Mouse (Mus musculus): ENCODE measurements around the gene Rnf216. TPM values are rescaled to one million over a fixed set of nuclear protein-coding genes. Genes with fewer than 3 reads are reported as not detected.
"Not testable (repeated sequence)": the region's sequence is repeated elsewhere in the genome, so short reads cannot be mapped to it uniquely, and the experiment has no call there.

Gene Rnf216
- polyA plus RNA-seq, 1 experiment, result 28.5 TPM

DNA sequence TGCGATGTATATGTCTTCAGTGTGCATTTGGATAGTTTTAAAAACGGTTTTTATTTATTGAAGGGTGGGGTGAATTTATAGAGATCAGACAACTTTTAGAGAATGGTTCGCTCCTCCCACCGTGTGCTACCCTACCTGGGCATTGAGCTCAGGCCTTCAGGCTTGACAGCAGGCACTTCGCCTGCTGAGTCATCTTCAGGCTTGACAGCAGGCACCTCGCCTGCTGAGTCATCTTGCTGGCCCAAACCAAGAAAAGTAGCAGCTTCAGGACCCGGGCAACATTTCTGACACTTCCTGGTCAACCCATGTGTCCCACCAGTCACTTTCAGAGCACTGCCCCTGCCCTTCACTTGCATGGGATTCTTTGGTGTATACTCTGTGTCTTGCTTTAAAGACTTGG, 22.2 kb upstream of the Rnf216 start:
- no peak overlapping the region for H3K4me3 ChIP-seq (replicated peaks; ENCODE audit: control insufficient read depth, low read depth, low read length)
- 57% methylated on average over 7 of the region's 7 CpGs for WGBS
- no peak overlapping the region for H3K27ac ChIP-seq (ENCODE audit: control insufficient read depth, insufficient read depth, low read depth, low read length, poor library complexity)
- H3K4me1 ChIP-seq (ENCODE audit: control insufficient read depth, insufficient read depth, low read length), result no peaks in the 10 kb centered on the region
- TF ChIP-seq CTCF (IDR thresholded peaks at IDR 0.05; ENCODE audit: control insufficient read depth, insufficient read depth, low read length), result no peak
- TF ChIP-seq POLR2A (IDR thresholded peaks at IDR 0.05; ENCODE audit: borderline replicate concordance, control insufficient read depth, low read depth, low read length), result no peak

DNA sequence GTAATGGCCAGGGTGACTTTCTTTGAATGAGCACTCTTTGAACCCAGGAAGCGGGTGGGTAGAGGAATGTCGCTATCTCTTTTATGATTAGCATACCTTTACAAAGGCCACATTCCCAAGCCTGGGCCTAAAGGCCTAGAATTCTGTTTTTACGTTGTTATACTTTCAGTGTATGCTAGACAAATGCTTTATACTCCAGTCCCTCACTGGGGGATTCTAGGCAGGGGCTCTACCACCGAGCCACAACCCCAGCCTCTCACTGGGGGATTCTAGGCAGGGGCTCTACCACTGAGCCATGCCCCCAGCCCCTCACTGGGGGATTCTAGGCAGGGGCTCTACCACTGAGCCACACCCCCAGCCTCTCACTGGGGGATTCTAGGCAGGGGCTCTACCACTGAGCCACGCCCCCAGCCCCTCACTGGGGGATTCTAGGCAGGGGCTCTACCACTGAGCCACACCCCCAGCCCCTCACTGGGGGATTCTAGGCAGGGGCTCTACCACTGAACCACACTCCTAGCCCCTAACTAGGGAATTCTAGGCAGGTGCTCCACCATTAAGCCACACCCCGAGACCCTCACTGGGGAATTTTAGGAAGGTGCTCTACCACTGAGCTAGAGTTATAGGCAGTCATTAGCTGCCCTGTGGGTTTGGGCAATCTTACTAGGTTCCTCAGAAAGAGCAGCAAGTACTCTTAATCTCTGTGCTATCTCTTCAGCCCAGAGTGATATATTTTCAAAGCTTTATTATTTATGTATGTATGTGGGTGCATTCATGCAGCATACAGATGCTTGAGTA, 21.6 kb upstream of the Rnf216 start:
- not testable (repeated sequence) for H3K4me1 ChIP-seq (ENCODE audit: control insufficient read depth, insufficient read depth, low read length); H3K4me3 ChIP-seq (replicated peaks; ENCODE audit: control insufficient read depth, low read depth, low read length); H3K27ac ChIP-seq (ENCODE audit: control insufficient read depth, insufficient read depth, low read depth, low read length, poor library complexity)
- 82% methylated on average over 5 of the region's 6 CpGs for WGBS

DNA sequence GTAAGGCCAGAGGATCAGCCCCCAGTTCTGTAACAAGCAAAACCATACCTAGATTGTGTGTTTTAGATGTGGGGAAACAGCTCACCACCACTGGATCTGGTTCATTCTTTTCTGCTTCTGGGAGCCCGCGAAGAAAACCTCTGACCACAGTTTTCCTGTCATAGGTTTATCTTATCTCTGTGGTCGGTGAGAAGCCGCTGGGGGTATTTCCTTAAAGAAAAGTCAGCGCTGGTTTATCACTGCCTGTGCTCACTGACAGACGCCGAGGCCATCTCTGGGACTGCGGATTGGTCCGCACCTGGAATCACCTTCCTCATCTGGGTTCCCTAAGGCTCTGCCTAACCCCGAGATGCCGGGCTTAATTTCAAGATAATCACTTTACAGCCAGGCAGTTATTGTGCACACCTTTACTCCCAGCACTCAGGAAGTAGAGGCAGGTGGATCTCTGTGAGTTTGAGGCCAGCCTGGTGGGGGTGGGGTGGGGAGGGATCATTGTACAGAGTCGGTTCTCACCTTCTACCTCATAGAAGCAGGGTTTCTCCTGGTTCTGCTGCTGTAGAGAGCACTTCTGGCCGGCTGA, 20.2 kb upstream of the Rnf216 start:
- H3K4me3 ChIP-seq (replicated peaks; ENCODE audit: control insufficient read depth, low read depth, low read length), result no peak overlapping the region
- no peak overlapping the region for H3K27ac ChIP-seq (ENCODE audit: control insufficient read depth, insufficient read depth, low read depth, low read length, poor library complexity)
- TF ChIP-seq CTCF (IDR thresholded peaks at IDR 0.05; ENCODE audit: control insufficient read depth, insufficient read depth, low read length), result no peak
- TF ChIP-seq POLR2A (IDR thresholded peaks at IDR 0.05; ENCODE audit: borderline replicate concordance, control insufficient read depth, low read depth, low read length), result no peak
- H3K4me1 ChIP-seq (ENCODE audit: control insufficient read depth, insufficient read depth, low read length), result no peaks in the 10 kb centered on the region
- 15% methylated on average over 13 of the region's 13 CpGs for WGBS

DNA sequence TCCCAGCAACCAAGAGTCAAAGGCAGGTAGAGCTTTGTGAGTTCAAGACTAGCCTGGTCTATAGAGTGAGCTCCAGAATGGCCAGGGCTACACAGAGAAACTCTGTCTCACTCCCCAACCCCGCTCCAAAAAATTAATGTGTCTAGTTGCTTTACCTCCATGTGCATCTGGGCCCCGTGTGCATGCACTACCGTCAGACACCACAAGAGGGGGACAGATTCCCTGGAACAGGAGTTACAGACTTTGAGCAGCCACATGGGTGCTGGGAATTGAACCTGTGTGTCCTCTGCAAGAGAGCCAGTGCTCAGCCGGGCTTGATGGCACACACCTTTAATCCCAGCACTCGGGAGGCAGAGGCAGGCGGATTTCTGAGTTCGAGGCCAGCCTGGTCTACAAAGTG, 17.5 kb upstream of the Rnf216 start:
- Histone ChIP-seq H3K4me1 (ENCODE audit: control insufficient read depth, insufficient read depth, low read length) (no peaks in the 10 kb centered on the region), H3K4me3 (replicated peaks; ENCODE audit: control insufficient read depth, low read depth, low read length) (no peak overlapping the region), H3K27ac (ENCODE audit: control insufficient read depth, insufficient read depth, low read depth, low read length, poor library complexity) (no peak overlapping the region)
- WGBS, result 79% methylated on average over 7 of the region's 7 CpGs
- TF ChIP-seq POLR2A (IDR thresholded peaks at IDR 0.05; ENCODE audit: borderline replicate concordance, control insufficient read depth, low read depth, low read length) (no peak), CTCF (IDR thresholded peaks at IDR 0.05; ENCODE audit: control insufficient read depth, insufficient read depth, low read length) (peak; percentile 70)

DNA sequence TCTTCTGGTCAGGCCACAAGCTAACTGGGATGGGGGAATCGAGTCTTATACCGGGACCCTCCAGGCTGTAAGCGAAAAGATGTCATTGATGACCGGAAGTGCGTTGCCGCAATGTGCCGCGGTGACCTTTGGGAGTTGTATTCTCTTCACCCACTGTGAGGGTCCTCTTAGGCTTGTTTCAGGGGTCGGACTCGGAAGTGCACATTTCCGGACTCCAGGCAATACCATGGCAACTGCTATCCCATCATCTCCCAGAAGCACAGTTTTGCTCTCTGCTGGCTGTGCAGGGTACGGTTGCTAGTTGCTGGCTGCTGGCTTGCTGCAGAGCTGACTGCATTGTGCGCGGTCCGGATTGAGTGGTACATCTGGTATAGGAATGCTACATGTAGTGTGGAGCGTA, 16.3 kb upstream of the Rnf216 start:
- H3K4me3 ChIP-seq (replicated peaks; ENCODE audit: control insufficient read depth, low read depth, low read length), result no peak overlapping the region
- WGBS, result 89% methylated on average over 16 of the region's 16 CpGs
- TF ChIP-seq CTCF (IDR thresholded peaks at IDR 0.05; ENCODE audit: control insufficient read depth, insufficient read depth, low read length), result no peak
- TF ChIP-seq POLR2A (IDR thresholded peaks at IDR 0.05; ENCODE audit: borderline replicate concordance, control insufficient read depth, low read depth, low read length), result no peak
- H3K4me1 ChIP-seq (ENCODE audit: control insufficient read depth, insufficient read depth, low read length), result no peaks in the 10 kb centered on the region
- H3K27ac ChIP-seq (ENCODE audit: control insufficient read depth, insufficient read depth, low read depth, low read length, poor library complexity), result no peak overlapping the region

DNA sequence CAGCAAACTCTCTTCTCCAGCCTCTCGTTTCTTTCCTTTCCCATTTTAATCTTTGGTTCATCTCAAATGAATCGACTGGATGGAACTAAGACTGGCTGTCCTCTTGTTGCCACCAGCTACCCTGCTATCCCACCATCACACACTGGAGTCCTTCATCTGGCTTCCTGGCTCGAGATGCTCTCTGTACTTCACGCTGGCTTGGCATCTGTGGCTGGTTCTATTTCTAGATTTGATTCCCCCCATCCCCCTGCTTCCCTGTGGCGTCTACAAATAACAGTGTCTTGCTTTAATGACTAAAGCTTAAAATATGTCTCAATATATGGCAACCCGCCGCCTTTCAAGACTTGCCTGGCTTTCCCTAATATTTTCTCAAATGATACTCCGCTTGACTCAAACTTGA, 15.0 kb upstream of the Rnf216 start:
- 71% methylated on average over 8 of the region's 8 CpGs for WGBS
- no peak for TF ChIP-seq CTCF (IDR thresholded peaks at IDR 0.05; ENCODE audit: control insufficient read depth, insufficient read depth, low read length)
- no peak for TF ChIP-seq POLR2A (IDR thresholded peaks at IDR 0.05; ENCODE audit: borderline replicate concordance, control insufficient read depth, low read depth, low read length)

DNA sequence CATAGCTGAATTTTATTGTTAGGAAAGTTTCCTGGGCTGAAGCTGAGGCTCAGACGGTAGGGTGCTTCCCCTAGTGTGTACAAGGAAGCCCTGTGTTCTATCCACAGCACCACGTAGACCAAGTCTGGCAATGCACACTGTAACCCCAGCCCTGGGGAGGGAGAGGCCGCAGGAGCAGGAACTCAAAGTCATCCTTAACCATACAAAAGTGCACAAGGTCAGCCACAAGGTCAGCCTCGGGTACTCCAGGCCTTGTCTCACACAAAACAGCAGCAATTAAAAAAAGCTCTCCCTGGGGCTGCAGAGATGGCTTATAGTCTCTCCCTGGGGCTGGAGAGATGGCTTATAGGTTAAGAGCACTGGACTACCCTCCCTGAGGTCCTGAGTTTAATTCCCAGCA, 14.1 kb upstream of the Rnf216 start:
- Histone ChIP-seq H3K4me1 (ENCODE audit: control insufficient read depth, insufficient read depth, low read length) (no peaks in the 10 kb centered on the region), H3K4me3 (replicated peaks; ENCODE audit: control insufficient read depth, low read depth, low read length) (no peak overlapping the region), H3K27ac (ENCODE audit: control insufficient read depth, insufficient read depth, low read depth, low read length, poor library complexity) (no peak overlapping the region)
- TF ChIP-seq POLR2A (IDR thresholded peaks at IDR 0.05; ENCODE audit: borderline replicate concordance, control insufficient read depth, low read depth, low read length) (no peak), CTCF (IDR thresholded peaks at IDR 0.05; ENCODE audit: control insufficient read depth, insufficient read depth, low read length) (no peak)
- 78% methylated on average over 4 of the region's 4 CpGs for WGBS

More for the DNA sequence above, 15.0 kb upstream of the Rnf216 start:
- H3K27ac ChIP-seq (ENCODE audit: control insufficient read depth, insufficient read depth, low read depth, low read length, poor library complexity), result no peak overlapping the region
- H3K4me3 ChIP-seq (replicated peaks; ENCODE audit: control insufficient read depth, low read depth, low read length), result no peak overlapping the region
- no peaks in the 10 kb centered on the region for H3K4me1 ChIP-seq (ENCODE audit: control insufficient read depth, insufficient read depth, low read length)

DNA sequence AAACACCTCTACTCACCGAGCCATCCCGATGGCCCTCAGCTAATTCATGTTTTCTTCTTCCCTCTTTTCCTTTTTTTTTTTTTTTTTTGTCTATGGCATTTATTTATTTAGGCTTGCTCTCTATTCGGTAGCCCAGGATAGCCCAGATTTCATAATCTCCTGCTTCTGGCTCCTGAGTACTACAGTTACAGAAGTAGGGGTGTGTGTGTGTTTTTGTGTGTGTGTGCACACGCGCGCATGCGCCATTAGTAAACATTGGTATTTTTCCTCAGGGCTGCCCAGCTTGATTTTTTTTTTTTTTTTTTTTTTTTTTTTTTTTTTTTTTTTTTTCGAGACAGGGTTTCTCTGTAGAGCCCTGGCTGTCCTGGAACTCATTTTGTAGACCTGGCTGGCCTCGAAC, 13.3 kb upstream of the Rnf216 start:
- no peak overlapping the region for H3K27ac ChIP-seq (ENCODE audit: control insufficient read depth, insufficient read depth, low read depth, low read length, poor library complexity)
- TF ChIP-seq POLR2A (IDR thresholded peaks at IDR 0.05; ENCODE audit: borderline replicate concordance, control insufficient read depth, low read depth, low read length), result no peak
- TF ChIP-seq CTCF (IDR thresholded peaks at IDR 0.05; ENCODE audit: control insufficient read depth, insufficient read depth, low read length), result no peak
- no peak overlapping the region for H3K4me3 ChIP-seq (replicated peaks; ENCODE audit: control insufficient read depth, low read depth, low read length)
- 88% methylated on average over 9 of the region's 9 CpGs for WGBS
- no peaks in the 10 kb centered on the region for H3K4me1 ChIP-seq (ENCODE audit: control insufficient read depth, insufficient read depth, low read length)
